Mouse (Mus musculus): ENCODE results near the gene Kcnk15. TPM values are rescaled to one million over a fixed set of nuclear protein-coding genes. Genes with fewer than 3 reads are reported as not detected.

Kcnk15 gene
- polyA plus RNA-seq, 1 experiment from 2014 or later: not detected

DNA sequence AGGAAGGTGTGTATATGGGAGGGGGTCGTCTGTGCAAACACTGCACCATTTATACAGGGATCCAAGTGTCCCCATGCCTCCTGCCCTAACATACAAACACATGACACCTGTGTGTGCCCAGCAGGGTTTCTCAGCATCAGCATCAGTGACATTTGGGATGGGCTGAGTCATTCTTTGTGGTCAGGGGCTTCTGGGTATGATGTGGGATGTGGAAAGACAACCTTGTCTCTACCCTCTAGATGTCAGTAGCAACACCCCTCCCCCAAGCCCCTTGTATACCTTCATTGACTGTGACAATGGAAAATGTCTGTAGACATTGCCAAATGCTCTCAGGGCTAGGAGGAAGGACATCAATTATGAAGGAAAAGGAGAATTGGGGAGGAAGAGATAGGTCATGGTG lies 22.3 kb upstream of the Kcnk15 start:
- 32% methylated on average over 1 of the region's 1 CpGs for WGBS

DNA sequence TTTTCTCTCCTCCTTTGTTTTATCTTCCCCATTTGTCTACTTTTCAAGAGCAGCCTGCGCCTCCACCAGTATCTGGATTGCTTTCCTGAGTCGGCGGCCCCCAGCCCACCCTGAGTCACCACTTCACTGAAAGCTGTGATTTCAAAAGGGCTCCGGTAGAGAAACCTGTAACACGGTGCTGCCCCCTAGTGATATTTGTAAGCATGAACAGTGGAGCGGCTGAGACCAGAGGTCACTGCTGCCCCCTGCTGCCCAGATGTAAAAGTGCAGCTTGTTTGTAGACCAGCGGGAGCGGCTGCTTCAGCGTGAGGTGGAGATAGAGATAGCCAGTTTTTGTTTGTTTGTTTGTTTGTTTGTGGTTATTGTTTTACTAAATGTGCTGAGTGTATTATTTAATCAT lies 15.4 kb upstream of the Kcnk15 start:
- 24% methylated on average over 9 of the region's 9 CpGs for WGBS
- peaks cover 15% of the 10 kb centered on the region for H3K4me1 ChIP-seq (replicated peaks)
- H3K27ac ChIP-seq: no peak overlapping the region
- H3K9ac ChIP-seq: no peak overlapping the region
- H3K27me3 ChIP-seq: peaks cover 33% of the 10 kb centered on the region
- H3K4me3 ChIP-seq: no peak overlapping the region
- ATAC-seq (replicated peaks; ENCODE audit: insufficient number of reproducible peaks, insufficient read depth, low FRiP score, low read depth): no peak
- no peaks in the 10 kb centered on the region for H3K9me3 ChIP-seq (replicated peaks)
- no peaks in the 10 kb centered on the region for H3K36me3 ChIP-seq
- H3K4me2 ChIP-seq: no peak overlapping the region

More for the DNA sequence above, 22.3 kb upstream of the Kcnk15 start:
- Histone ChIP-seq H3K36me3 (no peaks in the 10 kb centered on the region), H3K4me3 (no peak overlapping the region), H3K4me2 (no peak overlapping the region), H3K27ac (no peak overlapping the region), H3K4me1 (replicated peaks) (no peaks in the 10 kb centered on the region), H3K9ac (no peak overlapping the region), H3K9me3 (replicated peaks) (no peaks in the 10 kb centered on the region), H3K27me3 (peaks cover 17% of the 10 kb centered on the region)
- ATAC-seq (replicated peaks; ENCODE audit: insufficient number of reproducible peaks, insufficient read depth, low FRiP score, low read depth): no peak

DNA sequence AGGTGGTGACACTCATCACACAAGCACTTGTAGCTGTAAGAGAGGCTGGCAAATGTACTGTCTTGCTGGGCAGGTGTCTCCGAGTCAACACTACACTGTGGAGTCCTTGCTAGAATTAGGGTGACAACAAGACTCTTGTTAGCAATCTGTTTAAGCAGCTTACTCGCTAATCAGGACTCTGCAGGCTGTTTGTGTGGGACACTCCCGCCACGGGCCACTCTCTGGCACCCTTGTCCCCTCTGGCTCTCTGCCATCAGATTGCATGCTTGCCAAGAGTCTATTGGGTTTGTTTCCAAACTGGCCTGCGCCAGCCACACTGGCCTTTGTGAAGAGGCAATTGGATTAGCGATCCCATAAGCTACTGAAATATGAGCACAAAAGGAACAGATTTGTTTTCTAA lies 13.9 kb upstream of the Kcnk15 start:
- Histone ChIP-seq H3K4me2 (no peak overlapping the region), H3K4me3 (no peak overlapping the region), H3K36me3 (no peaks in the 10 kb centered on the region), H3K27me3 (peaks cover 33% of the 10 kb centered on the region), H3K9ac (no peak overlapping the region), H3K9me3 (replicated peaks) (no peaks in the 10 kb centered on the region), H3K27ac (no peak overlapping the region), H3K4me1 (replicated peaks) (peaks cover 15% of the 10 kb centered on the region)
- peak; percentile 77 for ATAC-seq (replicated peaks; ENCODE audit: insufficient number of reproducible peaks, insufficient read depth, low FRiP score, low read depth)
- 22% methylated on average over 6 of the region's 6 CpGs for WGBS

DNA sequence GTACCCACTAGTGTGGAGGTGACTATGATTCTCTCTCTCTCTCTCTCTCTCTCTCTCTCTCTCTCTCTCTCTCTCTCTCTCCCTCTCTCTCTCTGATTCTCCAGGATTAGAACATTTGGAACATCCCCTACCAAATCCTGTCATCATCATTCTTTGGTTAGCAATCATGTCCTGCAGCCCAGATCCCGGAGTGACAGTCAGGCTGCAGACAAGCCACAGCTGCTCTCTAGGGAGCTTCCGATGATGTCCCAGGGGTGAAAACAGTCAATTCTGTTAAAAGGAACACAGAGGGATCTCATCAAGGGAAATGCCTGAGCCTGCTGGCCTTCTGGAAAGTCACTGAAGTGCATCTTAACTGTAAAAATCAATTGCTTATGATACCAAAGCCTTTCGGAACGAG lies 11.4 kb upstream of the Kcnk15 start:
- ATAC-seq (replicated peaks; ENCODE audit: insufficient number of reproducible peaks, insufficient read depth, low FRiP score, low read depth): no peak
- 64% methylated on average over 4 of the region's 4 CpGs for WGBS
- H3K9ac ChIP-seq: no peak overlapping the region

DNA sequence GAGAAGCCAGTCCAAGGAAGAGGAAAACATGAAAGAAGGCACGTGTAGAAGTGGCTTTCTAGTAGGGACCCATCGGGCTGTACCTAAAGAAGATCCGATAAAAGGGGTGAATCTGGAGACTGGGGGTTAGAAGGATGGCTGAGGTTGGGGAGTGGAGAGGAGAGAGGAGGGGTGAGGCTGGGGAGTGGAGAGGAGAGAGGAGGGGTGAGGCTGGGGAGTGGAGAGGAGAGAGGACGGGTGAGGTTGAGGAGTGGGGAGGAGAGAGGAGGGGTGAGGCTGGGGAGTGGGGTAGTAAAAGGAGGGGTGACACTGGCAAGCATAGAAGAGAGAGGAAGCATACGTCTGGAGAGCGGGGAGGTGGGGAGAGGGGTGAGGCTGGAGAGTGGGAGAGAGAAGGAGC lies 3.8 kb downstream of the Kcnk15 start:
- H3K4me1 ChIP-seq (replicated peaks): peaks cover 11% of the 10 kb centered on the region
- no peak overlapping the region for H3K27ac ChIP-seq
- H3K4me2 ChIP-seq: no peak overlapping the region
- 73% methylated on average over 6 of the region's 6 CpGs for WGBS
- H3K4me3 ChIP-seq: no peak overlapping the region
- no peaks in the 10 kb centered on the region for H3K36me3 ChIP-seq
- ATAC-seq (replicated peaks; ENCODE audit: insufficient number of reproducible peaks, insufficient read depth, low FRiP score, low read depth): no peak
- peaks cover 93% of the 10 kb centered on the region for H3K27me3 ChIP-seq
- H3K9me3 ChIP-seq (replicated peaks): no peaks in the 10 kb centered on the region
- H3K9ac ChIP-seq: no peak overlapping the region

More for the DNA sequence above, 11.4 kb upstream of the Kcnk15 start:
- no peaks in the 10 kb centered on the region for H3K9me3 ChIP-seq (replicated peaks)
- no peak overlapping the region for H3K4me2 ChIP-seq
- no peaks in the 10 kb centered on the region for H3K36me3 ChIP-seq
- no peak overlapping the region for H3K27ac ChIP-seq
- H3K4me1 ChIP-seq (replicated peaks): peaks cover 15% of the 10 kb centered on the region
- H3K27me3 ChIP-seq: peaks cover 30% of the 10 kb centered on the region
- H3K4me3 ChIP-seq: no peak overlapping the region

DNA sequence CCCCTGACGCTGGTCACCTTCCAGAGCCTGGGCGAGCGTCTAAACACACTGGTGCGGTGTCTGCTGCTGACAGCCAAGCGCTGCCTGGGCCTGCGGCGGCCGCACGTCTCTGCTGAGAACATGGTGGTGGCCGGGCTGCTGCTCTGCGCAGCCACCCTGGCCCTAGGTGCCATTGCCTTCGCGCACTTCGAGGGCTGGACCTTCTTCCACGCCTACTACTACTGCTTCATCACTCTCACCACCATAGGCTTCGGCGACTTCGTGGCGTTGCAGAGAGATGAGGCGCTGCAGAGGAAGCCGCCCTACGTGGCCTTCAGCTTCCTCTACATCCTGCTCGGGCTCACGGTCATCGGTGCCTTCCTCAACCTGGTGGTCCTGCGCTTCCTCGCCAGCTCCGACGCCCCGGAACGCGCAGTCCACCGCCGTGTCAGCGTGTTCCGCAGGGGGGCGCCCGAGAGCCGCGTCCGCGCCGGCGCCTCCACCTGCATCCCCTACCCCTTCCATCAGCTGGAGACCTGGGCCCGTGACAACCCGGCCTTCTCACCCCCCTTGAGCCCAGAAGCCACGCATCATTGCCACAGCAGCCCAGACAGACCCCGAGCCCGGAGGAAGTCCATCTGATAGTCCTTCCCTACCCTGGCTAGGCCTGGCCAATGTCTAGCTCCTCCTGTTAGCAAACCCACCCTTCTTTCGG lies 5.0 kb downstream of the Kcnk15 start:
- Histone ChIP-seq H3K27ac (no peak overlapping the region), H3K9ac (no peak overlapping the region), H3K27me3 (peaks cover 95% of the 10 kb centered on the region), H3K36me3 (no peaks in the 10 kb centered on the region), H3K9me3 (replicated peaks) (no peaks in the 10 kb centered on the region), H3K4me2 (peak overlapping the region; percentile 38), H3K4me1 (replicated peaks) (peaks cover 10% of the 10 kb centered on the region), H3K4me3 (peak overlapping the region; percentile 15; the same call in 1 of the 2 replicates)
- ATAC-seq (replicated peaks; ENCODE audit: insufficient number of reproducible peaks, insufficient read depth, low FRiP score, low read depth): no peak
- WGBS: 12% methylated on average over 50 of the region's 50 CpGs

DNA sequence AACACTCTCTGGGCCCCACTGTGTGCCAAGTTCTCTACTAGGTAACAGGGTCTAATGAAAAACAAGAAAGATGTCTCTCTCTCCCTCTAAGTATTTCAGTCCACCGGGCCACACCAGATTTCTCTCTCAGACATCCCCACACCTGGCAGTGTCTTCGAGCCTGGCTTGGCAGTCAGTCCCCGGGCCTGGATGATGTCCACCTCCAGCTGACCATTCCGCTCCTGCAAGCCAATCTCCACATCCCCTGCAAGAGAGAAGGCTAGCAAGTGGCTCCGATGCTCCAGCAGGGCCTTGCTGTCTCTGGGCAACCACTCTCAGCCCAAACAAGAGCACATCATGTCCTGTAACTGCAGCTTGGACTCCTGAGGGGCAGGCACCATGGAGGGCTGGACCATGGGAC lies 11.9 kb downstream of the Kcnk15 start:
- Histone ChIP-seq H3K36me3 (no peaks in the 10 kb centered on the region), H3K4me1 (replicated peaks) (no peaks in the 10 kb centered on the region), H3K9ac (no peak overlapping the region), H3K27me3 (peaks cover 66% of the 10 kb centered on the region), H3K4me2 (no peak overlapping the region), H3K9me3 (replicated peaks) (no peaks in the 10 kb centered on the region), H3K4me3 (no peak overlapping the region), H3K27ac (no peak overlapping the region)
- no peak for ATAC-seq (replicated peaks; ENCODE audit: insufficient number of reproducible peaks, insufficient read depth, low FRiP score, low read depth)
- 91% methylated on average over 5 of the region's 5 CpGs for WGBS

DNA sequence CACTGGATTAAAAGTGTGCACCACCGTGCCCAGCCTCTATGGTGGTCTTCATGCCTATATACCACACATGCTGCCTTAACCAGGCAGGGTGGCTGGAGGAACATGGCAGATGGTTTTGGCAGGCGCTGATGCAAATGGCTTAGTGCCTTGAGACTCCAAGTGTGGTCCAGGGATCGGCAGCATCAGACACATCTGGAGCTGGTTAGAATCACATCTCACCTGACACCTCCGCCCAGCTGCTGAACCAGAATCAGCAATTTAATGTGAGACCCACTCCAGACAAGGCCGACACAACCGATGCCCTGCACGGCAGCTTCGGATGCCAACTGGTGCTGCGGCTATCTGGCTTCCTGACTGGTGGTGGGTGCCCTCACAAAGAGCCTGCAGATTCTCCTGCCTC lies 12.6 kb downstream of the Kcnk15 start:
- Histone ChIP-seq H3K4me2 (no peak overlapping the region), H3K36me3 (no peaks in the 10 kb centered on the region), H3K4me3 (no peak overlapping the region), H3K27ac (no peak overlapping the region), H3K9ac (no peak overlapping the region), H3K4me1 (replicated peaks) (no peaks in the 10 kb centered on the region), H3K9me3 (replicated peaks) (no peaks in the 10 kb centered on the region), H3K27me3 (peaks cover 66% of the 10 kb centered on the region)
- WGBS: 67% methylated on average over 9 of the region's 9 CpGs
- ATAC-seq (replicated peaks; ENCODE audit: insufficient number of reproducible peaks, insufficient read depth, low FRiP score, low read depth): no peak

DNA sequence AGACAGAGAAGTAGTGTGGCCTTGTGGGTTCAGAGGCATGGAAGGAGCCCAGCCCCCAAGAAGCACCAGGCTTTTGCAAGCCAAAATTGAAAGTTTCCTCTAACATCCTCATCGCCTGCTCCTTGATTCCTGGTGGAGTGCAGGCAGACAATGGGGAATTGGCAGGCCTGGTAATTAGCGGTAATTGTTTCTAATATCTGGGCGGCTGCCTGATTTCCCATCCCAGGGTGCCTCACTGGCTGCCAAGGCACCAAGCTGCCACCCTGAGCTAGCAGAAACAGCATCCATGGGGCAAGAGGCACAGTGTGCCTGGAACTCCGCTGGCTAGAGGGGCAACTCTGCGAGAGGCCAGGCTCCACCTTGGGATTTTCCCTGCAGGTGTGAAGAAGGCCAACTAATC lies 16.3 kb downstream of the Kcnk15 start:
- no peaks in the 10 kb centered on the region for H3K9me3 ChIP-seq (replicated peaks)
- no peak overlapping the region for H3K4me2 ChIP-seq
- H3K4me3 ChIP-seq: no peak overlapping the region
- 0 out of 2 replicates have a peak, but pooled peaks cover 2% of the 10 kb centered on the region for H3K4me1 ChIP-seq (replicated peaks)
- peaks cover 43% of the 10 kb centered on the region for H3K27me3 ChIP-seq
- no peaks in the 10 kb centered on the region for H3K36me3 ChIP-seq
- WGBS: 67% methylated on average over 5 of the region's 5 CpGs
- no peak overlapping the region for H3K9ac ChIP-seq
- no peak overlapping the region for H3K27ac ChIP-seq
- ATAC-seq (replicated peaks; ENCODE audit: insufficient number of reproducible peaks, insufficient read depth, low FRiP score, low read depth): no peak

DNA sequence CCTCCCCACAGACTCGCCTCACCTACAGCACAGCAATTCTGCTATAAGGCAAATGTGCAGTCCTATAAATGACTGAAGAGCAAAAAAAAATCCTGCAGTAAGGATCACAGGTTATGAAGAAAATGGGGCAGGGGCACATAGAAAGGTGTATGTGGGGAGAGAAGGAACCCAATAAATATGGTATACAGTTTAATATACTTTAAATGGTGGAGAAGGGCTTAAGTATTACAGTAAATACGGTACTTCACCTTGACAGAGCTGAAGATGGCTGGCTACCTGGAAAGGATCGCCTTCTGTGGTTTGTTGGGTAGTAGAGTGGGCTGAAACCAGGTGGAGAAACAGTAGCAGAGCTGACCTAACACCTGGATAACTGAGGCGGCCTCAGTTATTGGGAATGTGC lies 17.8 kb downstream of the Kcnk15 start:
- Histone ChIP-seq H3K4me3 (no peak overlapping the region), H3K36me3 (no peaks in the 10 kb centered on the region), H3K4me1 (replicated peaks) (peaks cover 14% of the 10 kb centered on the region), H3K9ac (no peak overlapping the region), H3K27me3 (peaks cover 37% of the 10 kb centered on the region), H3K9me3 (replicated peaks) (no peaks in the 10 kb centered on the region), H3K4me2 (no peak overlapping the region), H3K27ac (no peak overlapping the region)
- ATAC-seq (replicated peaks; ENCODE audit: insufficient number of reproducible peaks, insufficient read depth, low FRiP score, low read depth): no peak
- WGBS: 84% methylated on average over 4 of the region's 4 CpGs

DNA sequence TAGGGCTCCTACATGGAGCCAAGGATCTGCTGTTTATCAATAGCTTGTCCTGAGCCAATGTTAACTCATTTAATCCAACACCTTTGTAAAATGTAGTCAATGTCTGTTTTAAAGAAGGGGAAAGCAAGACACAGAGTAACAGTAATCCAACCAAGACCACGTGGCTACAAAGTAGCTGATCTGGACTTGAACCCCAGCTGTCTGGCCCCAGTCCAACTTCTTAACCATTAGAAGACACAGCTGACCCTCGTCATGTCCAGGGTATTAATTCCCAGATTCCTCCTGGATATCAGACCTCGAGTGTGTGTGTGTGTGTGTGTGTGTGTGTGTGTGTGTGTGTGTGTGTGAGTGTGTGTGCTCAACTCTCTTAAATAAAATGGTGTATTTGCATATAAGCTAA lies 18.5 kb downstream of the Kcnk15 start:
- Histone ChIP-seq H3K27me3 (peaks cover 33% of the 10 kb centered on the region), H3K4me1 (replicated peaks) (peaks cover 14% of the 10 kb centered on the region), H3K36me3 (no peaks in the 10 kb centered on the region), H3K9me3 (replicated peaks) (no peaks in the 10 kb centered on the region), H3K27ac (no peak overlapping the region), H3K4me2 (no peak overlapping the region), H3K9ac (no peak overlapping the region), H3K4me3 (no peak overlapping the region)
- ATAC-seq (replicated peaks; ENCODE audit: insufficient number of reproducible peaks, insufficient read depth, low FRiP score, low read depth): no peak
- WGBS: 45% methylated on average over 3 of the region's 3 CpGs

DNA sequence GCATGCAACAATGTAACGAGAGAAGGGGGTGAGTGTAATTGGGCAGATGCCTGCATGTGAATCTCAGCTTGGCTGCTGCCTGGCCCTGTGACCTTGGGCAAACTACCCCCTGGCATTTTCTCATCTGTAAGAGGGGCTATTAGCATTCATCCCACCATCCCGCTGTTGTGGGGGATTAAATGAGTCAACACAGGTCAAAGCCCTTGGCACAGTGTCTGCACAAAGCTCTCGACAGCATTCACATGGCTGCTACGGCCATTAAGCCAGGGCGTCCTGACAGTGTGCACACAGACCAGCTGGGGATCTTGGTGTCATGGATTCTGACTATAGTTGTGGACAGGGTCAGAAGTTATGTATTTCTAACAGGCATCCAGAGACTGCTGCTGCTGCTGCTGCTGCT lies 21.4 kb downstream of the Kcnk15 start:
- no peak for ATAC-seq (replicated peaks; ENCODE audit: insufficient number of reproducible peaks, insufficient read depth, low FRiP score, low read depth)
- H3K27me3 ChIP-seq: peaks cover 45% of the 10 kb centered on the region
- H3K9ac ChIP-seq: no peak overlapping the region

More for the DNA sequence above, 21.4 kb downstream of the Kcnk15 start:
- no peak overlapping the region for H3K4me2 ChIP-seq
- 42% methylated on average over 5 of the region's 5 CpGs for WGBS
- no peaks in the 10 kb centered on the region for H3K9me3 ChIP-seq (replicated peaks)
- peaks cover 14% of the 10 kb centered on the region for H3K4me1 ChIP-seq (replicated peaks)
- H3K36me3 ChIP-seq: no peaks in the 10 kb centered on the region
- no peak overlapping the region for H3K27ac ChIP-seq
- H3K4me3 ChIP-seq: no peak overlapping the region
